Mouse (Mus musculus): ENCODE data around the gene Lrguk. TPM values are rescaled to one million over a fixed set of nuclear protein-coding genes. Genes with fewer than 3 reads are reported as not detected.

Gene Lrguk
- polyA plus RNA-seq, 1 experiment: not detected

DNA sequence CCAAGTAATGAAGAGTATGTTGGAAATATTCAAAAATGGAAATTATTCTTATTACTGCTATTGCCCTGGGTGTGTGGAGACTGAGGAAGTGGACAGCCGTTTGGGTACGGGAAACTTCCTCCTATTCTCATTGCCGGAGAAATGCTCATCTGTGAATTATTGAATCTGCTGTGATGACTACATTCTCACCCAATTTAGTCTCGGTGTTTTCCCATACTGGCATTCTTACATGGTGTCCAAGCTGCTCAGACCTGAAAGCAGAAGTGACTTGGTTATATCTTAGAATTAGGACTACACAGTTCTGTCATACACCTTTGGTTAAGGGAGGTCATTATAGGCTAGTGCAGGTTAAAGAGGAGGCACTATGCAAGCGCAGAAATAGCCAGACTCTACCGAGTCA lies 30.5 kb downstream of the Lrguk start:
- TF ChIP-seq POLR2A (IDR thresholded peaks at IDR 0.05; ENCODE audit: borderline replicate concordance, low read depth, low read length) (no peak), CTCF (IDR thresholded peaks at IDR 0.05; ENCODE audit: low read depth, low read length) (no peak)
- H3K4me1 ChIP-seq (ENCODE audit: control insufficient read depth, insufficient read depth, low read length): peaks cover 11% of the 10 kb centered on the region
- no peak overlapping the region for H3K4me3 ChIP-seq (ENCODE audit: insufficient read depth, low read length)
- H3K27ac ChIP-seq (ENCODE audit: insufficient read depth, low read depth, low read length): no peak overlapping the region

DNA sequence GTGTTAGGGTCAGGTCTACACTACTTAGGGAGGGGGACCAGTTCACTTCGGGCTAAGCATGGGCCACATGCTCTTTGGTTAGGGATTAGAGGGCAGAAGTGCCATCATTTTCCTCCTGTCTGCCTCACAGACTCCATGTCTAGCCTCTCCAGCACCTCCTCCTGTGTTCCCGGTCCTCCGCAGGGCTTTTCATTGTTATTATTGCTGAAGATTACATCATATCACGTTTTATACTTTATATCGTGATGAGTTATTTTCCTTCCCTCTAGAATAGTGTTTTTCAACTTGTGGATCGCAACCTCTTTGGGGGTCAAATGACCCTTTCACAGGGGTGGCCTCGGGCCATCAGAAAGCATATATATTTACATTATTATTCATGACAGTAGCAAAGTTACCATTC lies 37.5 kb downstream of the Lrguk start:
- no peak overlapping the region for H3K27ac ChIP-seq (ENCODE audit: insufficient read depth, low read depth, low read length)
- H3K4me1 ChIP-seq (ENCODE audit: control insufficient read depth, insufficient read depth, low read length): peaks cover 5% of the 10 kb centered on the region
- TF ChIP-seq CTCF (IDR thresholded peaks at IDR 0.05; ENCODE audit: low read depth, low read length) (no peak), POLR2A (IDR thresholded peaks at IDR 0.05; ENCODE audit: borderline replicate concordance, low read depth, low read length) (no peak)
- H3K4me3 ChIP-seq (ENCODE audit: insufficient read depth, low read length): no peak overlapping the region

DNA sequence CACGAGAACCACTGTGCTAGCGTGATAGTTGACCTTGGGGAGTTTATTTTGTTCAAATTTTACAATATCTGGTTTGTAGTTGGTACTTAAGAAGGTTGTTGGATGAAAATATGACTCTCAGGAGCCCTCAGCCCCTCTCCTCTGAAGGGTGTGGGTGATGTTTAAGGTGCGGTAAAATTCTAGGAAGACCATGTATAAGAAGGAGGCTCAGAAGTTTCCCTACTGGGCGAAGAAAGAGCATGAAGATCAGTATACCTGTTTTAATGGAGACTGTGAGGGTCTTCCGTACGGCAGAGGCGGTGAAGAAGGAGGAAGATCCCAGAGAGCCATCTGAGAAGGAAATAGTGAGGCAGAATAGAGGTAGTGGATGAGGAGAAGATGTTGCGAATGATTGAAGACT lies 38.0 kb downstream of the Lrguk start:
- H3K4me3 ChIP-seq (ENCODE audit: insufficient read depth, low read length): no peak overlapping the region
- H3K4me1 ChIP-seq (ENCODE audit: control insufficient read depth, insufficient read depth, low read length): peaks cover 5% of the 10 kb centered on the region
- TF ChIP-seq CTCF (IDR thresholded peaks at IDR 0.05; ENCODE audit: low read depth, low read length) (no peak), POLR2A (IDR thresholded peaks at IDR 0.05; ENCODE audit: borderline replicate concordance, low read depth, low read length) (no peak)
- no peak overlapping the region for H3K27ac ChIP-seq (ENCODE audit: insufficient read depth, low read depth, low read length)

DNA sequence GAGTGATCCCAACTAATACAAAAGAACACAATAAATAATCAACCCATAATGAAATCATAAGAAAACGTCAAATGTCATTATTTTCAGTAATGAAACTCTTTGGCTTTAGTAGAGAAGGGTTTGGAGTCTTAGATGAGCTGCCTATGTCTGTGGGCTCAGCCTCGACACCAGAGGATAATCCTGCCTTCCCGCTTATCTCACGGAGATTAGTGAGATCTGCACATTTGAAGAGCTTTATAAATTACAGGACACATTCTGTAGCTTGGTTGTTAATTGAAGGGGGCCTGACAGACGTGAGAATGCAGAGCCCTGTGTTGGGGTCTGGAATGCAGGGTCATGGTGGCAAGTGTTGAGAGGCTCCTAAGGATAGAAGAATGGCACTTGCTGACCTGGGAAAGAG lies 42.7 kb downstream of the Lrguk start:
- no peaks in the 10 kb centered on the region for H3K4me1 ChIP-seq (ENCODE audit: control insufficient read depth, insufficient read depth, low read length)
- H3K27ac ChIP-seq (ENCODE audit: insufficient read depth, low read depth, low read length): no peak overlapping the region
- H3K4me3 ChIP-seq (ENCODE audit: insufficient read depth, low read length): no peak overlapping the region
- TF ChIP-seq POLR2A (IDR thresholded peaks at IDR 0.05; ENCODE audit: borderline replicate concordance, low read depth, low read length) (no peak), CTCF (IDR thresholded peaks at IDR 0.05; ENCODE audit: low read depth, low read length) (no peak)

DNA sequence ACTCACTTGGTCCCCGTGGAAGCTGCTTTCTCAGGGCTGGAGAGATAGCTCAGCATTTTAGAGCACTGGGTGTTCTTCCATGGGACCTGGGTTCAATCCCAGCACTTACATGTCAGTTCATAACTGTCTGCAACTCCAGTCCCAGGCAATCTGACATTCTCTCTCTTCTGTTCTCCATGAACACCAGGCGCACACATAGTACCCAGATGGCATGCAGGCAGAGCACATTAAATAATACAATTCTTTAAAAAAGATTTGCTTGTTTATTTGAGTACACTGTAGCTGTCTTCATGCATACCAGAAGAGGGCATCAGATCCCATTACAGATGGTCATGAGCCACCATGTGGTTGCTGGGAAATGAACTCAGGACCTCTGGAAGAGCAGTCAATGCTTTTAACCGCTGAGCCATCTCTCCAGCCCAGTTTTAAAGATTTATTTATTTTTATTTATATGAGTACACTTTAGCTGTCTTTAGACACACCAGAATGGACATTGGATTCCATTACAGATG lies 44.7 kb downstream of the Lrguk start:
- no peaks in the 10 kb centered on the region for H3K4me1 ChIP-seq (ENCODE audit: control insufficient read depth, insufficient read depth, low read length)
- H3K4me3 ChIP-seq (ENCODE audit: insufficient read depth, low read length): no peak overlapping the region
- H3K27ac ChIP-seq (ENCODE audit: insufficient read depth, low read depth, low read length): no peak overlapping the region
- TF ChIP-seq POLR2A (IDR thresholded peaks at IDR 0.05; ENCODE audit: borderline replicate concordance, low read depth, low read length) (no peak), CTCF (IDR thresholded peaks at IDR 0.05; ENCODE audit: low read depth, low read length) (no peak)

DNA sequence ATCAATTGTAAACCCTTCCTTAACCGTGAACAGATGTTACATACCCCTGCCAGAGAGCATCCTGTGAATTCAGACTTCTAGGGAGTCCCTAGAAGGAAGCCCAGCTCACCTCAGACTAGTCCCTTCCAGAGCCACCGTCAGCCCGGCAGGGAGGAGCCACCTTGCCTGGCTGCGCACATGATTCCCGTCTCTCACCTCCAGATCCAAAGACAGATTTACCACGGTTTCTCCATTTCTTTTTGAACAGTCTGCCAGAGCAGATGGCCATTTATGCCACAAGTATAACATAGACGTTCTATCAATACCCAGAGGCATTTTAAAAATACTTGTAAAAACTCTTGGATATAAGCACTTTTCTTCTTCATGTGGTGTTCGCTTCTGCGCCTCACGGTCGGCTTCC lies 46.3 kb downstream of the Lrguk start:
- Histone ChIP-seq H3K4me1 (ENCODE audit: control insufficient read depth, insufficient read depth, low read length) (no peaks in the 10 kb centered on the region), H3K4me3 (ENCODE audit: insufficient read depth, low read length) (no peak overlapping the region), H3K27ac (ENCODE audit: insufficient read depth, low read depth, low read length) (no peak overlapping the region)
- no peak for TF ChIP-seq CTCF (IDR thresholded peaks at IDR 0.05; ENCODE audit: low read depth, low read length)
- TF ChIP-seq POLR2A (IDR thresholded peaks at IDR 0.05; ENCODE audit: borderline replicate concordance, low read depth, low read length): no peak

DNA sequence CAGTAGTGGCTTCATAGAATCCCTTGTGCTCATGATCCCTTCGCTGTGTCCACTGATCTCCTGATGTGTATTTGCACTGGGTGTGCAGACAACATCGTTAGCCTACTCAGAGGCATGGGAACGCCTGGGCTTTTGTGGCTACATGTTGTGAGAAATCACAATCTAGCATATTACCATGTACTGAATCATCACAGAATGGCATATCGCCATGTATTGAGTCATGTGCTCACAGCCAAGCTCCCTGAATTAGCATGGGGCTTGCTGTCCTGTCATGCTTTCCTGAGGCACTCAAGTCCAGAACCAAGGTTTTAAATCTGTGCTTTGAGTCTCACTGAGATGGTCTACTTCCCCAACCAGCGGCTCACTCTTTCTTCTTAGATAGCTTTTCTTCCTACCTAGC lies 54.2 kb downstream of the Lrguk start:
- Histone ChIP-seq H3K27ac (ENCODE audit: insufficient read depth, low read depth, low read length) (no peak overlapping the region), H3K4me1 (ENCODE audit: control insufficient read depth, insufficient read depth, low read length) (peaks cover 2% of the 10 kb centered on the region; the same call in 1 of the 2 replicates), H3K4me3 (ENCODE audit: insufficient read depth, low read length) (no peak overlapping the region)
- no peak for TF ChIP-seq POLR2A (IDR thresholded peaks at IDR 0.05; ENCODE audit: borderline replicate concordance, low read depth, low read length)
- TF ChIP-seq CTCF (IDR thresholded peaks at IDR 0.05; ENCODE audit: low read depth, low read length): no peak

DNA sequence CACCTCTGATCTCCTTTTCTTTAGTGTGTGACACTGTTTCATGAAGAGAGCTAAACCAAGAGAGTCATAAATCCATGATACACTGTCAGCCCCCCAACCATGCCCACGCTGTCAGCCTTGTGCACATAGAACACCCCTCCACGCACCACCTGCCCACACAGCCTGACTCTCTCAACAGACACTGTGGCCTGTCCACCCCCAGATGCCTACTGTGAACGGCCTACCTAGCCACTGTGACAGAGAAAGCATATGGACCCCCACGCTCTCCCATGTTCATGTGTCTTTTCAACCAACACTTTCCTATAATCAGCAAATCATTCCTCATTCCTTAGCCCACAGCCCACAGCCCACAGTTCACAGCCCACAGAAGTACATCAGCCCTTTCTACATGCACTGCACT lies 58.5 kb downstream of the Lrguk start:
- TF ChIP-seq CTCF (IDR thresholded peaks at IDR 0.05; ENCODE audit: low read depth, low read length): no peak
- TF ChIP-seq POLR2A (IDR thresholded peaks at IDR 0.05; ENCODE audit: borderline replicate concordance, low read depth, low read length): no peak
- H3K4me1 ChIP-seq (ENCODE audit: control insufficient read depth, insufficient read depth, low read length): peaks cover 2% of the 10 kb centered on the region; the same call in 1 of the 2 replicates
- H3K4me3 ChIP-seq (ENCODE audit: insufficient read depth, low read length): no peak overlapping the region
- no peak overlapping the region for H3K27ac ChIP-seq (ENCODE audit: insufficient read depth, low read depth, low read length)

DNA sequence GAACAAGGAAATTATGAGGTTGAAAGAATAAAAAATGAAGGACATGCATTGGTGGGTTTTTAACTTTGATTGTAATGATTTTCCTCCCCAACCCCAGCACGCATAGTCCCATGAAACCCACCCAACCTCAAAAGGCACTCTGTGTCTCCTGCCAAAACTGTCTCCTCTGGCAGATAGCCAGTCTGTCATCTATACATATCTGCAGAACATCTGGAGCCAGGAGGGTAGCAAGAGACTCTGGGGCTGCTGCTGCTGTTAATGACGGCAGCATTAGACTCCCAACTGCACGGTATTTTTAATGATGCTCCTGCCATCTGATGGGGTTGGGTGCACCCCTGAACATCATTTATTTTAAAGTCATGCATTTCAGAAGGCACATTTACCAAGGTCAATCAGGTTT lies 59.7 kb downstream of the Lrguk start:
- no peak for TF ChIP-seq POLR2A (IDR thresholded peaks at IDR 0.05; ENCODE audit: borderline replicate concordance, low read depth, low read length)
- TF ChIP-seq CTCF (IDR thresholded peaks at IDR 0.05; ENCODE audit: low read depth, low read length): no peak
- H3K4me3 ChIP-seq (ENCODE audit: insufficient read depth, low read length): no peak overlapping the region
- H3K4me1 ChIP-seq (ENCODE audit: control insufficient read depth, insufficient read depth, low read length): no peaks in the 10 kb centered on the region
- H3K27ac ChIP-seq (ENCODE audit: insufficient read depth, low read depth, low read length): no peak overlapping the region

DNA sequence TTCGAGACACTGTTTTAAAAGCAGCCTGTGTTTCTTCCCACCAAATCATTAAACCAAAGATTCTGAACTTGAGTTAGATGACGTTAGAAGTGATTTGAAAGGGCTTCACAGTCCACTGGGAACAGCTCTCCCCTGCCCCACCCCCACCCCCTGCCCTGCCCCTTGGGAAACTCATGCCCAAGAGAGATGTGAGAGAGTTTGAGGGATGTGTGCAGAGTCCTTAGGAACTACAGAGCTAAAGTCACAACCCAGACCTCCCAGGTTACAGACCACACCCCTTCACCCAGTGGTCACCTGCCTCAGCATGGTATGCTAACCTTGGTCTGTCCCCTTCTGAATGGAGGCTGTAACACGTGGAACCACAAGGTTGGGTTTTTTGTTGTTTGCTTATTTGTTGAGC lies 62.3 kb downstream of the Lrguk start:
- TF ChIP-seq CTCF (IDR thresholded peaks at IDR 0.05; ENCODE audit: low read depth, low read length) (no peak), POLR2A (IDR thresholded peaks at IDR 0.05; ENCODE audit: borderline replicate concordance, low read depth, low read length) (no peak)
- Histone ChIP-seq H3K27ac (ENCODE audit: insufficient read depth, low read depth, low read length) (no peak overlapping the region), H3K4me1 (ENCODE audit: control insufficient read depth, insufficient read depth, low read length) (no peaks in the 10 kb centered on the region), H3K4me3 (ENCODE audit: insufficient read depth, low read length) (no peak overlapping the region)

DNA sequence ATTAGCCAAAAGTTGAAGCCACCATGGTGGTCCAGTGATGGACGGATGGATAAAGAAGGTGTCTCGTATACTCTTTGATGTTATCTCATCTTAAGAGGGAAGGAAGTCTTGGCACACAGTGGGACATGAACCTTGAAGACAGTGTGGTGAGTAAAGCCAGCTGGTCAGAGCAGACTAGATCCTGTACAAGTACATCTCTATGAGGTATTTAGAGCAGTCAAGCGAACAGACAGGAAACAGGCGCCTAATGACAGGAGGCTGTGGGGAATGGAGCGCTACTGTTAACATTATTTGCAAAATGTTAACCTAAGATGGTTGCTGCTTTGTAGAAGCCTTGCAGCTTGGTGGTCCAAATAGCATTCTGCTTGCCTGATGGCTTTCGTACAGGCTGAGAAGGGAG lies 67.0 kb downstream of the Lrguk start:
- no peak for TF ChIP-seq POLR2A (IDR thresholded peaks at IDR 0.05; ENCODE audit: borderline replicate concordance, low read depth, low read length)
- H3K27ac ChIP-seq (ENCODE audit: insufficient read depth, low read depth, low read length): no peak overlapping the region
- H3K4me3 ChIP-seq (ENCODE audit: insufficient read depth, low read length): no peak overlapping the region
- H3K4me1 ChIP-seq (ENCODE audit: control insufficient read depth, insufficient read depth, low read length): no peaks in the 10 kb centered on the region
